Mouse (Mus musculus): ENCODE measurements around the gene Cfap77.

Cfap77 gene

GRCm38 (mm10) chr2:29051932-29052331, 2.9 kb downstream of the Cfap77 start:
- no peak for DNase-seq (ENCODE audit: low spot score)

DNA sequence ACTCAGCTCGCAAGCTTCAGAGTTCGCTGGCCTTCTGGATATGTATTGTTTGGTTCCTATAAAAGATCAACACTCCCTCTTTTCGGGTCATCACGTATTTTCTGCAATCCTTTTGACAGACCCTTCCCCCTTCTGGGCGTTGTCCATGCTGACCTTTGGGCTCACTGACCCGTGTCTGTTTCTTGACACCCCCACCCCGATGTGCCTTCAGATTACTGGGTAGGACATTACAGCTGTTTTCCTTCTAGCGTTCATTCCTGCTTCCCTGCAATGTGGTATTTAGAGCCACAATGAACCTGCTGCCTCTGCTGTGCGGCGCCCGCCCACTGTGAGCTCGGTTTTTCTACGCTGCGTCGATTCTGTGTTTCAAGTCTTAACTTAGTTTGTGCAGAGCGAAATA, 8.7 kb downstream of the Cfap77 start:
- no peak for DNase-seq (ENCODE audit: low spot score)

- DNase-seq (ENCODE audit: low spot score): no peak
These were observed 12.7 kb downstream of the Cfap77 start for GRCm38 (mm10) chr2:29042124-29042523.

DNA sequence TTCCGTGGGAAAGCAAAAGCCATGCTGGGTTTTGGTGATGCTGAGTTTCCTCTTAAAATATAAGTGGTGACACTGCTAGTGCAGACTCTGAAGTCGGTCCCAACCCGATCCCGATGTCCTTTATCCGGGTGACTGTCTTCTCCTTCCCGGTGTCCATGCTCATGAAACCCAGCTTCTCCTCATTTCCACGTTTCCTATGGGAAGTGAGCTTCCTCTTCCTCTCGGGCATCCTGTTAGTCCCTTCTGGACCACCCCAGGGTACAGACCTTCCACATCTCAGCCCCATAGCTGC, 13.4 kb downstream of the Cfap77 start:
- DNase-seq (ENCODE audit: low spot score): no peak

DNA sequence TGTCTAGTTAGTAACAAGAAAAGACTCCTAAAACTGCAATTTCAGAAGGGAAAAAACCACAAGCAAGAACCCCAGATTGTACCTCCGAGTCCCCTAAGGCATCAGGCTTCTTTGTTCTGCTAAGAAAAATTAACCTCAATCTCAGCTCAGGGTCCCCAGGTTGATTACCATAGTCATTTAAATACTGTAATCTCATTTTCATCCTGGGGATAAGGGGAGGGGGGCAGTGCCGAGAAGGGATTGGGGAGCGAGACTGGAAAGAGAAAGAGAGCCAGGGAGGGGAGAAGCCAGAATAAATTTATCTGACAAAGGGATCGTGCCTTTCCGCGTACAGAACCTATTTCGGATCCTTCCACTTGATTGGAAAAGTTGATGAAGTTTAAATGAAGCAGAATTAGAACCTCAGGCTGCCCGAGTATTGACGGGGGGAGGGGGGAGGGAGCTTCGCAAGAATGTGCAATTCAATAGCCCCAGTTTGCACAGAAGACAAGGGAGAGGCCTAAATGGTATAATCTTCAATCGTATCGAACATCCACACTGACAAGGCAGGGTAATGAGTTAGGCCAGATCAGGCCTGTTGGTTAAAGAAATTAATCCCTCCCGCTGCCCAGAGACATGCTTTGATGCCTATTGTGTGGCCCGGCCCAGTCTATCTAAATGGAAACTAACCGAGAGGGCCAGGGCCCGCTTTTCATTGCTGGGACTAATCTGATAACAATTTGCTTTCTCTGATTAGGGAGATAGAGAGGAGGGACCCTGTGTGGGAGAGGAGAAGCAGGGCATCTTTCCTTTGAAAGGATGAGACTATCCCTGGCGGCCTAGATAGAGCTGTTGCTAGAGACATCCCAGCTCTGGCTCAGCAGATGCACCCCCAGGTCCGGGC, 14.0 kb downstream of the Cfap77 start:
- DNase-seq (ENCODE audit: low spot score): no peak

DNA sequence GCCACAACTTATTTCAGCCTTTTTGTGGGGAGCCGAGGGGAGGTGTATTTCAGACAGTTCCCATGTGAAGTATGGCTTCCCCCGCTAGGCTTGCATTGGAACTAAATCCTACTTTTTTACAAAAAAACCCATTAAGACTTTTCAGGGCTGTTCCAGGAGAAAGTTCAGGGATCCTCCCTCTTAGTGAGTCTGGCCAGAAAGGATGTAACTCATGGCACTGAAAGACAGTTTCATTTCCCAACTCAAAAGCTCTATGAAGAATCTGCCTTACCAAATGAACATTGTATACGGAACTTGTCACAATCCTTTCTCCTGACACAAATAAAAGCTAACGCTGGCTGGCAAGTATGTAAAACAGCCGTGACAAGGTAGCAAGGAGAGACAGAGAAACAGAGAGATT, 15.1 kb downstream of the Cfap77 start:
- DNase-seq (ENCODE audit: low spot score): no peak

- no peak for DNase-seq (ENCODE audit: low spot score)
These were observed 19.2 kb downstream of the Cfap77 start for GRCm38 (mm10) chr2:29035698-29036097.

DNA sequence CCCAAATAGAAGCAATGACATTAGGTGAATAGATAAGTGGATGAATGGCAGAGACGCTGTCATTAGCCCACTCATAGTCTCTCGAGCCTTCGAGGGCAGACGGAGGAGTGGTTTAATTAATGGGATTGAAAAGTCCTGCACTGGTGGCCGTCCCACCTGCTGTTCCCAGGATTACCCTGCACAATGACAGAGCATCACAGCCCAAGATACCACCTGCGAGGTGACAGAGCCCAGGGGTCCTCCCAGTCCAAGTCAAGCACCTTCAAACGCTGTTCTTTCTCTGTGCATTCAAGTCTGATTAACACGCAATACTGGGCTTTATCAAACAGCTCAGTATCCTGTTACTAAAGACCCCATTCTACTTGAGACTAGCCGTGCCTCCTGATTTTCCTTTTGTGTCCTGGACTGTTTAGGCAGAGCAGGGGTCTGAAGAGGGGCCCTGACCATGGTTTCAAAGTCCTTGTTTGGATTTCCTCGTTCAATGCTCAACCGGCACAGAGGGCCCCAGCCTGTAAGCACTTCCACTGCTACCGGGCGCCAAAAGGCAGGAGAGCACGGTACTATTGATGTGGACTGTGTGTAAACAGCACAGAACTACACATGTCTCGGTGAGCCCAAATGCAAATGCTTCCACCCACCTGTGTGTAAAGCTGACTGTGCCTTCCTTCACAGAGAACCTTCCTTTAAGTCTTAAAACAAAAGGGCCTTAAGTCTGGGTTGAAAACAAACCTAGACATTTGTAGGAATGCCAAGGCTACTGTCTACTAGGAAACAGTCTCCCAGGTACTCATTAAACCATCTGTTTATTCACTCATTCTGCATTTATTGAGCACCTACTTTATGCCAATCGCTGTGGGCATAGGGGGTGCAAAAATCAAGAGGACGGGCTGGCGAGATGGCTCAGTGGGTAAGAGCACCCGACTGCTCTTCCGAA, 20.1 kb downstream of the Cfap77 start:
- DNase-seq (ENCODE audit: low spot score): no peak

- no peak for DNase-seq (ENCODE audit: low spot score)
These were observed 22.9 kb downstream of the Cfap77 start for GRCm38 (mm10) chr2:29031951-29032350.

DNA sequence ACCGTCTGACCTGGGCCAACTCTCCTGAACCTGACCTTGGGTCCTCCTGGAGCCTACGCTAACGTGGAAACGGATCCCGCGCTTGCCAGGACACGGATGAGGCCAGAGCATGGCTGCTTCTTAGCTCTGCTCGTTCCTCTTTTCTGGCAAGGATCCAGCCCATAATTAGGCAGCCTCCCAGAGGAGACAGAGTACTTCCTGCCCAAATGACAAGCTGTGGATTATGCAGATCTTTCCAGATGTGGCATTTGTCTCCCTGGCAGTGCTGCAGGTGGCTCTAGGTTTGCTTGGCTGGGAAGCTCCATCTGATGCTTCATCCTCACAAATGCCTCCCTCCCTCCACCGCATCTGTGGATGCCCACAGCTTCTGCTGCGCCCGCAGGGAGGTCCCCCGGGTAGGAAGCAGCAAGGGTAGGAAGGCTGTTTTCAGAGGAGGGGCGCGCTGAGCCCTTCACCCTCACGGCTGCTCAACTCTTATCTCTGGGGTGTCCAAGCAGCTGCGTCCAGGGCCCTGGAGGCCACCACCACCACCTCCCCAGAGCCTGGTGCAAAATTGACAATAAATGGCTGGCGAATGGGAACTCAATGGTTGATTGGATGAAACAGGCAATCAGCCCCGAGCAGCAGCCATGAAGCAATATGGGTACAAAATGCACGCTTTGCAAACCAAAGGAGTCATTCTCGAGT, 24.7 kb downstream of the Cfap77 start:
- DNase-seq (ENCODE audit: low spot score): no peak

GRCm38 (mm10) chr2:29025284-29025683, 29.6 kb downstream of the Cfap77 start:
- peak; percentile 35 for DNase-seq (ENCODE audit: low spot score)

DNA sequence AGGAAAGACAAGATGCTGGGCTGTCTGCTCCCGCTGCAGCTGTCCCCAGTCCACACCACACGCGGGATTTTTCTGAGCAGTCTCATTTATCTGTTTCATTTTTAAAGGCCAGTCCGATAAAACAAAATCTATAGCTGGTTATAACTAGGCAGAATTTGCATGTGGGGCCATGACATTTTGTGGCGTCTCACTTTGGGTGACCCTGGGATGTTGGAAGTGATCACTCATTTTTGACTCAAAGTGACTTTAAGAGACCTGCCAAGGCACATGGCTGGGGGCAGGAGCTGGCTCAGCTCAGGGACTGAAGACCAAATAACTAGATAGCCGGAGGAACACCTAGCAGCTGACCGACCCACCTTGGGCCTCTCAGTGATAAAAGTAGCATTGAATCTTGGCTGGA, 31.9 kb downstream of the Cfap77 start:
- DNase-seq (ENCODE audit: low spot score): no peak

DNA sequence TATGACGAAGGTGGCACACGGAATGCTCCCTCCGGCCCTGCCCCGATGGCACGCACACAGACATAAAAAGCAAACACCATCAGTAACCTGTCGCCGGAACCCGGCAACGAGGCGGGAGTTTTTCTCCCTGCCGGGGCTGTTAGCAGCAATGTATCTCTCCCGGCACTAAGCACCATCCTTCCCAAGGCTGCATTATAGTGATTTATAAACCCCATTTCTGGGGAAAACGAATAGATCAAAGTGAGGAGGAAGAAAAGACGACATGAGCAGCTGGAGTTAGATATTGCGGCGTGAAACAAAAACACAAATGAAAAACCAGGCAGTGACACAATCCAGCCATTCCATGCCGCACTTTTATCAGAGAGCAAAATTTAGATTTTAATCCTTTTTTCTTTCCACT, 33.8 kb downstream of the Cfap77 start:
- no peak for DNase-seq (ENCODE audit: low spot score)

- no peak for DNase-seq (ENCODE audit: low spot score)
These were observed 36.2 kb downstream of the Cfap77 start for GRCm38 (mm10) chr2:29018680-29019079.

DNA sequence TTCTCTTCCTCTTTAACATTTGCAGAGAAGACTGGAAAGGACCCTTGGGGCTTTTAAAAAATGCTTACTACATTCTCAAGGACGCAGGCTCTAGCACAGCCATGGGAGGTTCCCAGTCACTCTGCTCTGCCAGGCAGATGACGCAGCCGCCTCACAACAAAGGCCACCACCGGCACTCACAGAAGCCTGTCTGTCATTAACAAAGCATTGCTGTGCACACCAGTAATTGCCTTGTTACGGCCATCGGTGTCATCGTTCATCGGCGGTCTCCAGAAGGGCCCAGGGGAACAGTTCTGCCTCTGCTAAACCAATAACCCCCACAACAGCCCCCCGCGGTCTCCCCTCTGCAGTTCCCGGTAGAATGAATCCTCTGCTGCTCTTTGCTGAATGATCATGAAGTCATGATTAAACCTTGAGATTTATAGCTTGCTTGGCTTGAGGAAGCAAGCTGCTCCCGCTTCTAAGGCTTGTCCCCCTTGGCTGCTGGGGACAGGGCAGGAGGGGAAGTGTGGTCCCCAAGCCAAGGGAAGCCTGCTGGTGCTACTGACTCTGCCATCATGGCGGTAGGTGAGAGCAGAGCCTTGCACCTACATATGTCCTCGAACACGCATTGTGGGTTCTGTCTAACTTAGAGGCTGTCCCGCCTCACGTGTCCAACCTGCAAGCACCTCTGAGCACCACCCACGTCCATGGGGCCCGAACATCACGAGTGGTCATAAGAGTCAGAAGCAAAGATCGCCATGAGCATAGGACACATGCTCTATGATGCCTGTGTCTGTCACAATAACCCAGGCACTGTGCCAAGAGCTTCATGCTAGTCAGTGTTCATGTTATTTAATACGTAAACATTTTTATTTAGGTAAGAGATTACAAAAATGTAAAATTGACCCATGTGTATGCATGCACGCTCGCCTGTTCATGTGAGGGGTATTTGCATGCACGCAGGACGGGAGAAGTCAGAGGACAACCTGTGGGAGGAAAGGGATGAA, 38.0 kb downstream of the Cfap77 start:
- no peak for DNase-seq (ENCODE audit: low spot score)

- no peak for DNase-seq (ENCODE audit: low spot score)
These were observed 42.3 kb downstream of the Cfap77 start for GRCm38 (mm10) chr2:29012523-29012922.

DNA sequence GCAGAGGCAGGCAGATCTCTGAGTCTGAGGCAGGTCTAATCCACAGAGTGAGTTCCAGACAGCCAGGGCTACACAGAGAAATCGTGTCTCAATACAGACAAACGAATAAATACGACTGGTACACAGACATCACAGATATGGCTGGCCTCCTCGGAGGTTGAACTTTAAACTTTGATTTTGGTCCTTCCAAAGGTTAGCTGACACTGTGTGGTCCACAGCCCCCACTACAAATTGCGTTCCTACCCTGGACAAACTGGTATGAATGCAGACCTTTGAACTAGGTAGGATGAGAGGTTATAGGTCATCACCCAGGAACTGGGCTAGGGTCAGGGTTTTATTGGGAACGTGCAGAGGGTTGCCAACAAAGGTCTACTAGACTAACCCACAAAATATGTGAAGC, 47.2 kb downstream of the Cfap77 start:
- DNase-seq (ENCODE audit: low spot score): no peak

DNA sequence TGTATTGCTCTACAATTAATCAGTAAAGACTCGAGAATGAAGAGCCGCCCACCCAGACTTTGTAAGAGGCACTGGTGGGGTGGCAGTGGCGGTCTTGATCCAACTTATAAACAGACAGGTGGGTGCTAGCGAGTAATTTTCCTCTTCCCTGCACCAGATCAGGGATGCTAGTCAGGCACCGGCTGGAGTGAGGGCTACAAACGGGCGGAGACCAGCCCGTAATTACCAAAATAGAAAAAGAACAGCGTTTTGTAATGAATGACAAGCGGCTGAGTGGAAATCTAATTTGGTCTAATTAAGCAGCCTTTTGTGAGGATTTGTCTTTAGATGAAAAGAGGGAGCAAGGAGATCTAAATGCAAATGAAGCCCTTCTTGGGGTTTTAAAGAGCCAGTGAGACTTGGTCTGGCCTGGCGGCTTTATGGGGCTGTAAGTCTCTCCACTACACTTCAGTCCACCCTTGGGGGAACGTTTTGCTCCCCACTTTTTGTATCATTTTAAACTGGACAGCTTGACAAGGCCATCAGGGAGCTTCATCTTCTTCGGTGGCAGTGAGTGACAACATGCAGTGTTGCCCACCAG, 48.3 kb downstream of the Cfap77 start:
- no peak for DNase-seq (ENCODE audit: low spot score)

DNA sequence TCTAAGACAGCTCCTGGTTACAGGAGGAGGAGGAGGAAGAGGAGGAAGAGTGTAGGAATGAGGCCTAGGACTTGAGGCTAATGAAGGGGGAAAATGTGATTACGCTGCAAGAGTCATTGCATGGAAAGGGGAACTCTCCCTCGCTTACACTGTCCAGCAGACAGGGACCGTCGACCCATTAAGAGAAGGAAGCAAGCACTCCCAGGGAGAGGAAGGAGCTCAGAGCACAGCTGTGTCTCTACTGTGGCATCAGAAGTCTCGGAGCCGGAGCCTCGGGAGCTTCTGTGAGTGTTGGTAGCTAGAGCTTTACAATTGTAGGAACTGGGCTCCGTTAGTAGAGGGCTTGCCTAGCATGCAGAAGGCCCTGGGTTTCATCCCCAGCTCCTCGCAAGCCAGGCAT, 50.8 kb downstream of the Cfap77 start:
- DNase-seq (ENCODE audit: low spot score): no peak

- no peak for DNase-seq (ENCODE audit: low spot score)
These were observed 56.6 kb downstream of the Cfap77 start for GRCm38 (mm10) chr2:28998246-28998645.
